Mouse (Mus musculus) kidney, adult 18-20 months (tissue): ENCODE data around the gene Cks1brt.
"Not testable (repeated sequence)": the region's sequence is repeated elsewhere in the genome, so short reads cannot be mapped to it uniquely, and the experiment has no call there.

Source experiments
- DNase-seq: peaks from one replicate; pipeline ENCODE4 v3.0.0; 2021

The Cks1brt gene

GRCm38 (mm10) chr8:85151624-85152023, at the start of gene Cks1brt:
Gene Cks1brt (plus strand): TSS chr8:85151924.
- no peak for DNase-seq

DNA sequence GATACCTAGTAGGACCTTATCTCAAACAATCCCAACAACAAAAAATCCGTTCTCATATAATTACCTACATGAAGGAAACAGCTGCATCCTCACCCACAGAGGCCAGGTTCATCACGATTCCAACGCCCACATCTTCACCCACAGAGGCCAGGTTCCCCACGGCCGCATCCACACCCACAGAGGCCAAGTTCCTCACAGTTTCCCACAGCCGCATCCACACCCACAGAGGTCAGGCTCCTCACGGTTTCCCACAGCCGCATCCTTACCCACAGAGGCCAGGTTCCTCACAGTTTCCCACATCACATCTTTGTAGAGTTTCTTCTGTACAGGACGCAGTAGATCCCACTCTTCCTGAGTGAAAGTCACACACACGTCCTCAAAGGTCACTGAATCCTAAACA, 38.5 kb upstream of the Cks1brt start:
- DNase-seq: no peak

- DNase-seq: no peak
Measured at GRCm38 (mm10) chr8:85115501-85115900, 36.2 kb upstream of the Cks1brt start.

DNA sequence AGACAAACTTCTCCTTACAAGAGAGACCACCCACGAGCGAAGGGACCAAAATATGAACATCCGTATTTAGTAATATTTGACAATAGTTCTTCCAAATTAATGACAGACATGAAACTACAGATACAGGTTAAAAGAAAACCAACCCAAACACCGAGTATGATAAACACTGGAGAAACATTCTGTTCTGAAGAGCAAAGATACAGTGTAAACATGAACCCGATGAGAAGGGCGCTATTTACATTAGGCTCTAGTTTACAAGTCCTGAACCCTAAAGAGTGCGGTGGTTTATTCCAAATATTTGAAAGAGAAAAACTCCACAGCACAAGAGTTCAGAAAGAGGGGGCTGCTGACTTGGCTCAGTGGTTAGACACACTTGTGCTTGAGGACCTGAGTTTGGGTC, 34.7 kb upstream of the Cks1brt start:
- DNase-seq: no peak

- peak; percentile 95 for DNase-seq
Measured at GRCm38 (mm10) chr8:85119052-85119981, 32.4 kb upstream of the Cks1brt start.

GRCm38 (mm10) chr8:85120251-85120650, 31.5 kb upstream of the Cks1brt start:
- not testable (repeated sequence) for DNase-seq

GRCm38 (mm10) chr8:85122995-85123394, 28.7 kb upstream of the Cks1brt start, which contains the start of gene Zfp791:
Gene Zfp791 (minus strand): TSS chr8:85123095.
- no peak for DNase-seq

- no peak for DNase-seq
Measured at GRCm38 (mm10) chr8:85123691-85124090, 28.0 kb upstream of the Cks1brt start.

DNA sequence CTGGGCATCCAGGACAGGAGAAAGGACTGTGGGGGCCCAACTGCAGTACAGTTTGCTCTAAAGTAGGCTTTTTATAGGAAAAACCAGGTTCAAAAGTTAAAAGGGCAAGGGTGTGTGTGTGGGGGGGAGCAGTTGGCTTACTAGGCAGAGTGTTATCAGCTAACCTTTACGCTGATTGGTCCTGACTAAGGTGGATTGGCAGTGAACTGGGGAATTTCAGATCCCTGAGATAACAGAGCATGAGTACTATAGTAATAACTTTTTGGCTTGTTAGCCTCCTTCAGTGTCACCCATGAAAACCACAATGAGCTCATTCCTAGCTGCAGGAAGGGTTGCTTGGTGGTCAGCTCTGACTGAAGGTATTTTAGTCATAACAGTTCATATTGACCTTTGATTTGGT, 19.4 kb upstream of the Cks1brt start:
- no peak for DNase-seq

GRCm38 (mm10) chr8:85135690-85136089, 16.0 kb upstream of the Cks1brt start:
- not testable (repeated sequence) for DNase-seq

GRCm38 (mm10) chr8:85142516-85142915, 9.2 kb upstream of the Cks1brt start:
- DNase-seq: no peak

GRCm38 (mm10) chr8:85171291-85171690, 19.6 kb downstream of the Cks1brt start:
- peak; percentile 59 for DNase-seq

DNA sequence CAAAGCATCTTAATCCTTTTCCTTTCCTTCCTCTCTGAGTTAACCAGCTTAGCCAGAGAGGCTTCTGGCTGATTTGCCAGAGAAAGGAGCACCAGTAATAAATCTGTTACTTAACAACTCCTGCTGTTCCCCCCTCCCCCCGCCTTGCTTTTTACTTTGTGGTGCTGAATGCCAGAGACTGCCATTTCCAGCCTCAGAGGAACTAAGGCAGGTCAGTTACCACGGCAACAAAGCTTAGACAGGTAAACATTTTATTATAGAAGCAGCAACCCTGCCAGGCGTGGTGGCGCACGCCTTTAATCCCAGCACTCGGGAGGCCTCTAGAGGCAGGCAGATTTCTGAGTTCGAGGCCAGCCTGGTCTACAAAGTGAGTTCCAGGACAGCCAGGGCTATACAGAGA, 24.2 kb downstream of the Cks1brt start:
- DNase-seq: no peak

DNA sequence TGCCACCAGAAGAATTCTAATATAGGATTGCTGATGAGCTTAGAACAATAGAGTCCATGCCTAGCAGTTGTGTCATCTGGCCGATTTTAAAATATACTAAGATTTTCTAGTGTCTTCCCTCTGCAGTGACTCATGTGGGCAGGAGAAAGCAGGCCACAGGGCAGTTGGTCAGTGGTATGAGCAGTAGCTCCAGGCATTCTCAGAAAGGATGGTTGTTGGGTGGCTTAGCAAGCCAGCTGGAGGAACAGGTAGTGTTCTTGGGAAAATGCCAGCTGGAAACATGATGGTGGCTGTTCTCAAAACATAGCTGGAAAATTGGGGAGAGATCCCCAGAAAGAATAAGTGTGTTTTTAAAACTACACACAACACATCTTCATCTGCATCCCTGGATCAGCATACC, 40.6 kb downstream of the Cks1brt start:
- DNase-seq: no peak

DNA sequence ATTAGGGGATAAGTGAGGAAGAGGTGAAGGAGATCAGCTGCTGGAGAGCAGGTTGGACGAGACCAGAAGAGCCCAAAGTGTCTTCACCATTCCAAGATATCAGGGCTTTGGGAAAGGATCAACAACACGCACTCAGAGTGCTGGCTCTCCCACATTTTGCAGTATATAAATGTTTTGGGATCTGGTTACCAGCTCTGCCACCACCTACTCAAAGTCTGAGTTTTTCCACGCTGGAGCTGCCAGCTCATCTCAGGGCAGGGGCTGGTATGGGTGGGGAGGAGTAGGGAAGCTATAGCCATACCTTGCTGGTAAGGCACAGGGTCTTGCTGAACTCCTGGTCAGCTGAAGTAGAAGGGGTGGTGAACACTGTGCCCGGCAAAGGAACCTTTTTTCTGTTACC, 68.5 kb downstream of the Cks1brt start:
- DNase-seq: no peak

DNA sequence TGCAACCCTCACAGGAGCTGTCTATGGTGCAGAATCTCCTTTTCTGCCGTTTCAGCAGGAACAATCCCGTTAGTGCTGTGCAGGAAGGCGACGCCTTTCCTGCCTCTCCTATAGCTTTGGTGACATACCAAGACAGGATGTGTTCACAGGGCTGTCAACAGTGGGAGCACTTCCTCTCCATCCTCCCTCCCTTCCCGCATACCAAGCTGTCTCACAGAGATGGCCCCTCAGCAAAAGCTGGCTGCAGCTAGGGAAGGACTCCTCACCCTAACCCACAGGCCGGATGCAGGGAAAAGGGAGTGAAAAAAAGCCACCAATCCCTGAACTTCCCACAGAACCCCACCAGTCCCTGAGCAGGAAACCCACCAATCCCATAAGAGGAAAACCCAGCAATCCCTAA, 69.3 kb downstream of the Cks1brt start:
- DNase-seq: no peak
